Mouse (Mus musculus): ENCODE data around the gene March6. TPM values are rescaled to one million over a fixed set of nuclear protein-coding genes. Genes with fewer than 3 reads are reported as not detected.

March6 gene
- polyA plus RNA-seq, 1 experiment from 2014 or later = 22.0 TPM

GRCm38 (mm10) chr15:31540513-31540802 lies 9.6 kb upstream of the March6 start:
- Histone ChIP-seq H3K9ac (peak overlapping the region; percentile 63), H3K27me3 (replicated peaks) (no peaks in the 10 kb centered on the region), H3K4me1 (peaks cover 75% of the 10 kb centered on the region), H3K36me3 (no peaks in the 10 kb centered on the region), H3K27ac (peak overlapping the region; percentile 85), H3K4me2 (peak overlapping the region; percentile 66), H3K9me3 (replicated peaks) (no peaks in the 10 kb centered on the region), H3K4me3 (peak overlapping the region; percentile 43)
- WGBS (ENCODE audit: insufficient replicate concordance) = 20% methylated on average over 1 of the region's 1 CpGs
- peak; percentile 51; the same call in 1 of the 2 replicates for ATAC-seq

GRCm38 (mm10) chr15:31539643-31540512 lies 9.0 kb upstream of the March6 start:
- 21% methylated on average over 9 of the region's 9 CpGs for WGBS (ENCODE audit: insufficient replicate concordance)
- H3K9ac ChIP-seq = peak overlapping the region; percentile 63
- H3K36me3 ChIP-seq = no peaks in the 10 kb centered on the region
- H3K27ac ChIP-seq = peak overlapping the region; percentile 85
- H3K9me3 ChIP-seq (replicated peaks) = no peaks in the 10 kb centered on the region
- peak overlapping the region; percentile 66 for H3K4me2 ChIP-seq
- ATAC-seq = peak; percentile 88
- no peaks in the 10 kb centered on the region for H3K27me3 ChIP-seq (replicated peaks)
- H3K4me1 ChIP-seq = peaks cover 75% of the 10 kb centered on the region
- peak overlapping the region; percentile 43 for H3K4me3 ChIP-seq

- Histone ChIP-seq H3K36me3 (no peaks in the 10 kb centered on the region), H3K4me2 (no peak overlapping the region), H3K4me1 (peaks cover 88% of the 10 kb centered on the region), H3K27me3 (replicated peaks) (no peaks in the 10 kb centered on the region), H3K9ac (no peak overlapping the region), H3K27ac (no peak overlapping the region), H3K9me3 (replicated peaks) (no peaks in the 10 kb centered on the region), H3K4me3 (no peak overlapping the region)
- ATAC-seq = no peak
- 75% methylated on average over 3 of the region's 3 CpGs for WGBS (ENCODE audit: insufficient replicate concordance)
These were observed 7.5 kb upstream of the March6 start for GRCm38 (mm10) chr15:31538346-31538745.

GRCm38 (mm10) chr15:31537706-31538105 lies 6.9 kb upstream of the March6 start:
- Histone ChIP-seq H3K4me1 (peaks cover 88% of the 10 kb centered on the region), H3K4me3 (no peak overlapping the region), H3K27ac (no peak overlapping the region), H3K9me3 (replicated peaks) (no peaks in the 10 kb centered on the region), H3K4me2 (no peak overlapping the region), H3K9ac (no peak overlapping the region), H3K36me3 (no peaks in the 10 kb centered on the region), H3K27me3 (replicated peaks) (no peaks in the 10 kb centered on the region)
- 90% methylated on average over 2 of the region's 2 CpGs for WGBS (ENCODE audit: insufficient replicate concordance)
- no peak for ATAC-seq

- peaks cover 87% of the 10 kb centered on the region for H3K4me1 ChIP-seq
- H3K27ac ChIP-seq = peak overlapping the region; percentile 80
These were observed 5.3 kb upstream of the March6 start for GRCm38 (mm10) chr15:31536051-31536737.

DNA sequence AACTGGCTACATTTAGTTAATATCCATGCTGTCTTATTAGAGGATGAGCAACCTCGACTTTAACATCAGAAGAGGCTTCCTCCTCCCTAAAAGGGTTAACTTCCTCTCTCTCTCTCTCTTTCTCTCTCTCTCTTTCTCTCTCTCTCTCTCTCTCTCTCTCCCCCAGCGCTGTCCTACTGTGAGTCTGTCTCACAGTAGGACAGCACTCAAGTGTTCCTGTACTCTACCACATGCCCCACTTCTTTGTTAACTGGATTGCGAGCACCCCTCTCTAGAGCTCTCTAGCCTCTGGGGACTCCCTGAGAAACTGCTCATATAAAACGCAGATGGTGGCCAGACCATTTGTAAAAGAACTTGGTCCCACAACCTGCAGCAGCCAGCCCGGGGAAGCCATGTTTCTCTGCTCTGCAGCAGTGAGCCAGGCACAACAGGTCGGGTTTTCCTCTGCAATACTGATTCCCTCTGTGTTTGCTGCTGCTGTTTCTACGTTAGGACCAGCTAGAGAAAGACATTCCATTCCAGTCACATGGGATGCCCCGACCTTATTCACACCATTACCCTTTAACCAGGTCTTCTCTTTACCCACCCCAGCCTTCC lies 4.5 kb upstream of the March6 start:
- Histone ChIP-seq H3K27me3 (replicated peaks) (no peaks in the 10 kb centered on the region), H3K27ac (peak overlapping the region; percentile 80)

More at GRCm38 (mm10) chr15:31536051-31536737, 5.3 kb upstream of the March6 start:
- no peak for ATAC-seq
- Histone ChIP-seq H3K27me3 (replicated peaks) (no peaks in the 10 kb centered on the region), H3K9ac (no peak overlapping the region), H3K4me3 (no peak overlapping the region), H3K9me3 (replicated peaks) (no peaks in the 10 kb centered on the region), H3K4me2 (no peak overlapping the region; the same call in 1 of the 2 replicates), H3K36me3 (no peaks in the 10 kb centered on the region)
- WGBS (ENCODE audit: insufficient replicate concordance) = 24% methylated on average over 7 of the region's 7 CpGs

DNA sequence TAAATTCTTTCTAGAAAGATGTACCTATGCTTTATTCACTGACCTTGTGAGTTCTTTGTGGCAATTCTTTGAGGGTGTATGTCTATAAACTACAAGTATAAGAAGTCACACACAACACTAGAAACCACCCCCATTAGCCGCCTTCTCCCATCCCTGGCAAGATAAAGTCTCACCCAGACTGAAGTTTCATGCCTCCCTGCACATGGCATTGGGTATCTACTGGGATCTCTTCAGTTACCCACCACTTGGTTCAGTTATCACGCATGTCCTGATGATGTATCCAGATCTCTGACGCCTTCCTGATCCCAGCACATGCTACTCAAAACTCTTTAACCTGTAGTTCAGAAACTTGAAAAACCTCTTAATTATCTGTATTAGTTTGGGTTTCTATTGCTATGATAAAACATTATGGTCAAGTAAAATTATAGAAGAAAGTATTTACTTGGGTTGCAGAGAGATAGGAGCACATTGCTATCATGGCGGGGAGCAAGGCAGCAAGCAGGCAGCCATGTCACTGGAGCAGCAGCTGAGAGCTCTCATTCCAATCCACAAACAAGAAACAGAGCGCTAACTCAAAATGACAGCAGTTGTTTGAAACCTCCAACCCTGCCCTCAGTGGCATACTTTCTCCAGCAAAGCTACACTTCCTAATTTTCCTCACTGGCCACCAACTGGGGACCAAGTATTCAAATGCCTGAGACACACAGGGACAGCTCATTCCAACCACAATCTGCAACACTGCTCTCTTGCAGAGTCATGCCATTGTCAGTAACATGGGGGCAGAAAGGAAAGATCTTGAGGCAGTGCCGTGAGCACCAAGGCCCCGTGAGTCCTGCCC lies 3.8 kb upstream of the March6 start:
- no peaks in the 10 kb centered on the region for H3K27me3 ChIP-seq (replicated peaks)
- H3K27ac ChIP-seq = peak overlapping the region; percentile 80
- WGBS (ENCODE audit: insufficient replicate concordance) = 58% methylated on average over 7 of the region's 7 CpGs
- 0 out of 2 replicates have a peak overlapping the region, but pooled peaks have one; percentile 2 for H3K9ac ChIP-seq
- no peaks in the 10 kb centered on the region for H3K9me3 ChIP-seq (replicated peaks)
- no peak overlapping the region for H3K4me2 ChIP-seq
- ATAC-seq = no peak
- H3K4me1 ChIP-seq = peaks cover 74% of the 10 kb centered on the region
- no peaks in the 10 kb centered on the region for H3K36me3 ChIP-seq
- H3K4me3 ChIP-seq = no peak overlapping the region

More for the DNA sequence above, 4.5 kb upstream of the March6 start:
- peaks cover 78% of the 10 kb centered on the region for H3K4me1 ChIP-seq
- H3K4me3 ChIP-seq = no peak overlapping the region
- H3K9me3 ChIP-seq (replicated peaks) = no peaks in the 10 kb centered on the region
- 45% methylated on average over 8 of the region's 8 CpGs for WGBS (ENCODE audit: insufficient replicate concordance)
- 0 out of 2 replicates have a peak overlapping the region, but pooled peaks have one; percentile 2 for H3K9ac ChIP-seq
- no peak for ATAC-seq
- H3K4me2 ChIP-seq = no peak overlapping the region
- H3K36me3 ChIP-seq = no peaks in the 10 kb centered on the region

DNA sequence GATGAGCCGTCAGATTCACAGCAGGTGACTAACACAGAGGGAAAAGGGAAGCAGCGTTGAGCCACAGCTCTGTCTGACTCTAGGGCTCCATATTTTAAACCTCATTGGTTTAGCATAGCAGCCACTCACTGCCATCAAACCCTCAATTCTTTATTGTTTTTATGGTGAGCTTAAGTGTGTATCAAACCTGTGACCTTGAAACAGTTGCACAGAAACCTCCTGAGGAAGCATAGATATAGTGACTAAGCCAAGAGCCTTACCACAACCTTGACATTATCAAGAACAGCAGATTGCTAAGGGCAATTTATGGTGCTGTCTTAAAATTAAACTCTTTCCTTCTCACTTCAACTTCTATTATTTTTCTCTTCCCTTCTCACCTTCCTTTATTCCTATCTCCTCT lies 2.7 kb upstream of the March6 start:
- no peaks in the 10 kb centered on the region for H3K9me3 ChIP-seq (replicated peaks)
- H3K9ac ChIP-seq = 0 out of 2 replicates have a peak overlapping the region, but pooled peaks have one; percentile 22
- no peak for ATAC-seq
- H3K36me3 ChIP-seq = no peaks in the 10 kb centered on the region
- no peak overlapping the region for H3K4me3 ChIP-seq
- peaks cover 74% of the 10 kb centered on the region for H3K4me1 ChIP-seq
- no peaks in the 10 kb centered on the region for H3K27me3 ChIP-seq (replicated peaks)
- WGBS (ENCODE audit: insufficient replicate concordance) = 34% methylated on average over 2 of the region's 2 CpGs
- H3K27ac ChIP-seq = peak overlapping the region; percentile 80
- H3K4me2 ChIP-seq = peak overlapping the region; percentile 89

- H3K4me1 ChIP-seq = peaks cover 74% of the 10 kb centered on the region
- H3K27me3 ChIP-seq (replicated peaks) = no peaks in the 10 kb centered on the region
- H3K36me3 ChIP-seq = peaks cover 2% of the 10 kb centered on the region
- peak overlapping the region; percentile 89 for H3K4me2 ChIP-seq
- H3K9ac ChIP-seq = peak overlapping the region; percentile 95
- ATAC-seq = peak; percentile 40
- peak overlapping the region; percentile 99 for H3K27ac ChIP-seq
- H3K4me3 ChIP-seq = peak overlapping the region; percentile 98
- WGBS (ENCODE audit: insufficient replicate concordance) = 74% methylated on average over 2 of the region's 2 CpGs
- no peaks in the 10 kb centered on the region for H3K9me3 ChIP-seq (replicated peaks)
These were observed 1.6 kb upstream of the March6 start for GRCm38 (mm10) chr15:31532331-31533021.

- no peaks in the 10 kb centered on the region for H3K27me3 ChIP-seq (replicated peaks)
- H3K4me3 ChIP-seq = peak overlapping the region; percentile 98
- H3K9ac ChIP-seq = peak overlapping the region; percentile 95
- peaks cover 6% of the 10 kb centered on the region for H3K36me3 ChIP-seq
- H3K4me2 ChIP-seq = peak overlapping the region; percentile 89
- H3K9me3 ChIP-seq (replicated peaks) = no peaks in the 10 kb centered on the region
- peaks cover 76% of the 10 kb centered on the region for H3K4me1 ChIP-seq
- peak; percentile 27 for ATAC-seq
- H3K27ac ChIP-seq = peak overlapping the region; percentile 99
- WGBS (ENCODE audit: insufficient replicate concordance) = 10% methylated on average over 16 of the region's 16 CpGs
These were observed 835 bp upstream of the March6 start for GRCm38 (mm10) chr15:31531446-31532330.
